Mouse (Mus musculus) mouse embryonic stem cell (cell line): ENCODE results near the gene Rnase10.
"Not testable (repeated sequence)": the region's sequence is repeated elsewhere in the genome, so short reads cannot be mapped to it uniquely, and the experiment has no call there.

Experiments used
- in situ Hi-C, 2 experiments: fragments of 300-500 bp; cut with MboI; formaldehyde crosslinking; loops; 1 replicate in 1 of 2; 3 replicates in 1 of 2; pipeline ENCODE4 v1.14.3; 2019 to 2020; ENCODE audit warnings: low sequenced_read_pairs in 2 of 2, low pct_unique_long_range_greater_than_20kb in 1 of 2, mixed read lengths in 1 of 2; ENCODE audit not compliant: unreplicated experiment in 1 of 2

Rnase10 gene

GRCm38 (mm10) chr14:51007914-51008713 is 563 bp downstream of the Rnase10 start:
- in situ Hi-C loops = no loop called here

DNA sequence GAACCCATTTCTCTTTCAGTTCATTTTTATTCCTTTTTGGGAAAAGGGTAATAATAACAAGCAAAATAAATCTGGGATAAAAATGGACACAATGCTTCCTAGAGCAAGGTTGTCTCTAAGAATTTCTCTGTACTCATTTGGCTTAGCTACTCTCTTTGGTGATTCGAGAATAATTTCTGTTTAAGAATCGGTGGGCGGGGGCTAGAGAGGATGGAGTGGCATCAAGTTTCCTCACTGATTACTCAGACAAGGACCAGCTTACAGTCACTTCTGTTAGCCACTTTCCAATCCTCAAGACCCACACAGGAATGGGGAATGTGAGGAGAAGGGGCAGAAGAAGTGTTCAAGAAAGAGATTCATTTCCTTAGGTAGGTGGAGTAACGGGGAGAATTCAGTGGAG is 1.2 kb downstream of the Rnase10 start:
- in situ Hi-C loops = no loop called here

GRCm38 (mm10) chr14:51009572-51009971 is 2.0 kb downstream of the Rnase10 start:
- in situ Hi-C loops = no loop called here

- in situ Hi-C loops = not testable (repeated sequence)
Observed at GRCm38 (mm10) chr14:51014724-51015123, 7.2 kb downstream of the Rnase10 start.

DNA sequence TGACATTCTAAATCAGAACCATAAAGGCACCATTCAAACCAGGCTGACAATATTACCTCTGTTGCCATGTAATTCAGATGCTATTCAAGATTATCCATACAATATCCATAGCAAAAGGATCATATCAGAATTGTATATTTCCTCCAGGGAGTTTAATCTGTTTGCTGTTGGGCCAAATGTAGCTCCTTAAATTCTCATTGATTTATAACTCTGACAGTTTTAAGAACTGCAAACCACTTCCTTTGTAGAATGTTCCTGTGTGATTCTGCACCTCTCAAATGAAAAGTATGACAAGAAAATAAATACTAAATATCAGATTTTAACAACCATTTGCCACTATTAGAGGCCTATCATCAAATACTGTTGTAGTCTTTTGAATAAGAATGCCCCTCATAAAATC is 8.2 kb downstream of the Rnase10 start:
- in situ Hi-C loops = no loop called here

GRCm38 (mm10) chr14:51017256-51017655 is 9.7 kb downstream of the Rnase10 start:
- in situ Hi-C loops = no loop called here

DNA sequence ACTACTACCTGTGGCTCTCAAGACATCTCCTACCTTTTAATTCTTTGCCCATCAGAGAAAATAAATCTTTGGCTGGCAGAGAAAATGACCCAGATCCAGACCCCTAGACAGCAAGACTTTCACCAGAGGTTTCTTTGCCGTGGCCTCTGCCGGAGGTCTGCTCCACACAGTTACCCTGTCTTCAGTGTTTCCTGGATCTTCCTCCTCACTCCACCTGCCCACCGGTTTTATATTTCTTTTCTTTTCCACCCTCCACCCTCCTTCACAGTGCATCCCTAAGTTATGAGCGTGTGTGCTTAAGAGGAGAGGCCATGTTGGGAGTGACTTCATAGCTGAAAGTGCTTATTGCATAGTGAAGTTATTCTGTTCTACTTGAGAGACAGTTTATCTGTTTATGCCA is 15.9 kb downstream of the Rnase10 start:
- in situ Hi-C loops = no loop called here

DNA sequence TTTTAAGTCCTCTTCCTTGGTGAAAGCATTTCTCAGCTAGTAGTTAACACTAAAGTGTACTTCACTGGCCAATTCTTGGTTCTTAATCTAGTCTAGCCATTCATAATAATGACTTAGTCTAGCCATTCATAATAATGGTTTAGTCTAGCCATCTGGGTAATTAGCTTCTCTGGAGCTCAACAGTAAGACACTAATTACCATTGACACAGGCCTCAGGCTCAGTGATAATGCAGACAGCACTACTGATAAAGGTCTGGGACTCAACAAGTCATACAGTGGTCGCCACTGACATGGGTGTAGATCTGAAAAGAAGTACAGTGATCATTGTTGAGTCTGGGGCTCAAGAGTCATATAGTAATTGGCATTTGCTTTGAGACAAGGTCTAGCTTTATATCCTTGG is 17.3 kb downstream of the Rnase10 start:
- in situ Hi-C loops = loop anchor here in 1 of 2 experiments (5.0 kb wide), 1 partner anchor 37 kb away; no protein-coding TSS in a partner anchor

DNA sequence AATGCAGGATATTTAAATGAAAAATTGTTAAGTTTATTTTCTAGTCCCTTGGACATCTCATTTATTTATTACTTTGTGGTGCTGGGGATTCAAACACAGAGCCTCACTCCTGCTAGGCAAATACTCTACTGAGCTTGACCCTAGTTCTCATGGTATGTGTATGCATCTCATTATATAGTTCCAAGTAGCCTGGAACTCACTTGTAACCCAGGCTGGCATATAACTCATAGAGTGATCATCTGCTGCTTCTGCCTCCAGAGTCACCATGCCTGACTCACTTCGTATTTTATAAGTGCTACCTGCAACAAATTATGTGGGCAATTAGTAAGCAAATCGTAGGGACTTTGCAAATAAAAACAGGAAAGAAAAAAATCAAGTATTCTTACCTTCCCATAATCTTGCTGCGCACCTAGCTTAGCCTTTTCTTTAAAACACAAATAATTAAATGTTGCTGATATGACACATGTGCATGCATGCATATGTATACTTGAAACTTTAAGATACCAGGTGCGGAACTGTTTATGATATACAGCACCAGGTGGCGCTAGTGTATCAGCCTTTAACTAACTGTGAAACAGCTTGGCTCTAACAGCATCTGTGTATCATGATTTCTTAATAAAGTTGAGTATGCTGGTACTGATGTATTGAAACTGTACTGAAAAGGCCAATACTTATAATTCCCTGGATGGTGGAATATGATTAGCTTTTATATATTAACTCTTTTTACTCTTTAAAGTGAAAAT is 19.0 kb downstream of the Rnase10 start:
- in situ Hi-C loops = loop anchor here in 1 of 2 experiments (5.0 kb wide), 1 partner anchor 36 kb away; no protein-coding TSS in a partner anchor

DNA sequence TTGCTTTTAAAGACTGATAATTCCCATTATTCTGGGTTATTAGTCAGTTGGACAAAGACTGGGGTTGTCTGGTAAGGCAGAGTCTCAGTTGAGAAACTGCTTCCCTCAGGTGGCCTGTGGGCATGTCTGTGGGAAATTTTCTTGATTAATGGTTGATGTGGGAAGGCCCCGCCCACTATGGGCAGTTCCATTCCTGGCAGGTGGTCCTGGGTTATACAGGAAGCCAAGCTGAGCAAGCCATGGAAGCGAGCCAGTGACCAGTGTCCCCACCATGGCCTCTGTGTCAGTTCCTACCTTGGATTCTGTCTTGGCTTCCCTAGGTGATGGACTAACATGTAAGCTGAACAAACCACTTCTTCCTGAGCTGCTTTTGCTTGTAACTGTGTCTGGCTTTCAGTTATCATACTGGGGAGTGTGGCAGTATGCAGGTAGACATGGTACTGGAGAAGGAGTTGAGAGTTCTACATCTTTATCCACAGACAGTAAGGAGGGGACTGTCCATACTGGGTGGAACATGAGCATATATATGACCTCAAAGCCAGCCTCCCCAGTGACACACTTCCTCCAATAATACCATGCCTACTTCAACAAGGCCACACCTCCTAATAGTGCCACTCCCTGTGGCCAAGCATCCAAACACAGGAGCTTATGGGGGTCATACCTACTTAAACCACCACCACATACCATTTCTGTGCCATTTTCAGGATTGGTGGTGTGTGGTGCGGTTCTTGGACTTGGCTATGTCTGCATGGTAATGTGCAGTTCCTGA is 20.0 kb downstream of the Rnase10 start:
- in situ Hi-C loops = loop anchor here in 1 of 2 experiments (5.0 kb wide), 1 partner anchor 35 kb away; no protein-coding TSS in a partner anchor

DNA sequence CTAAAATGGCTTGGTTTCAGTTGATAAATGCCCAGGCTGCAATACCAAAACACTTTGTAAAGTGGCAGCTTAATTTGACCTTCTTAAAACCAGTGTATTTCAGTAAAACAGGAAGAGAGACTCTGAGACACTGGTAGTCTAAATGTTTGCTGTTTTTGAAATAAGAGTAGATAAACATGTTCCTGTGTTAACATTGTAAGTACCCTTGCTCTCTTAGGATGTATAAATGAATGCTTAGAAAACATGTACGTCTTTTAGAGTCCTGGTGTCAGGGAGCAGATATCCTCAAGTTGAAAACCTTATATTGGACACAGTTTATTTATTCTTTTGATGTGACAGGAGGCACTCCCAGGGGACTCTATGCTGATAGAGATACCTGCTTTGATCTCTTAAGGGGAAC is 27.7 kb downstream of the Rnase10 start:
- in situ Hi-C loops = no loop called here

- in situ Hi-C loops = no loop called here
Observed at GRCm38 (mm10) chr14:51036214-51036613, 28.7 kb downstream of the Rnase10 start.

DNA sequence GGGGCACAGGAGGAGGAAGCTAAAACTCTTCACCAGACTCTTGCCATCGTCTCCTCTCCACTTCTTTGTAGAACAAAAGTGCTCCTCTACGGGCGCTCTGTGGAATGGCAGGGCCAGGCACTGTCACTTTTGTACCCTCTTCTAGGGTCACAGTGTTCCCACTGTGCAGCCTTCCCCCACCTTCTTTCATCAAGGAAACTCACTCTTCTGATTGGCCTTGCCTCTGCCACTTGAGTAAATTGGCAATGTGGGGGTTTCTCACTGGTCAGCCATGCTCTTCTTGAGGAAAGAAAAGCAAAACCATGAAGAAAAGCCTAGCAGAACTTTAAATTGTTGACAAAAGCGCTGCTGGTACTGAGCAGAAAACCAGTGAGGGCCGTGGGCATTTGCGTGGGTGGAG is 34.2 kb downstream of the Rnase10 start, which contains the start of gene Rnase9:
Gene Rnase9, minus strand, starts transcription at position 101 of the 400 bp plus-strand sequence.
- in situ Hi-C loops = no loop called here

DNA sequence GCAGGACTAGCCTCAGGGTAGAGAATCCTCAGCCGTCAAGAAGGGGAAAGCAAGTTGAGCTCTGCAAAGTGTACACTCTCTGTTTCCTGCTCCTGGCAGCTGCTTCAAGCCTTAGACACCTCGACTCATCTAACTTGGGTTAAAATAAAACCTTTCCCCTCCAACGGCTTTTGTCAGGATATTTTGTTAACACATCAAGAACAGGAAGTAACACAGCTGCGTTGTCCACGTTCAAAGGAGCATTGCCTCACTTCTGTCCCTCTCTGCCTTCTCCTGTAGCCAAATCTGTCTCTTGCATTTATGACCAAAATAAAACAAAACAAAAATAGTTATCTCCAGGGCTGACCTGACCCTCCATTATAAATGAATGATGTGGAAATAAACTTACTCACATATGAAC is 40.3 kb downstream of the Rnase10 start:
- in situ Hi-C loops = no loop called here

- in situ Hi-C loops = loop anchor here in 1 of 2 experiments (25.0 kb wide), 1 partner anchor 1238 kb away; no protein-coding TSS in a partner anchor
Observed at GRCm38 (mm10) chr14:51050063-51050462, 42.5 kb downstream of the Rnase10 start, which contains the start of gene Rnase11. Rnase11 (minus strand) TSS chr14:51050163.

DNA sequence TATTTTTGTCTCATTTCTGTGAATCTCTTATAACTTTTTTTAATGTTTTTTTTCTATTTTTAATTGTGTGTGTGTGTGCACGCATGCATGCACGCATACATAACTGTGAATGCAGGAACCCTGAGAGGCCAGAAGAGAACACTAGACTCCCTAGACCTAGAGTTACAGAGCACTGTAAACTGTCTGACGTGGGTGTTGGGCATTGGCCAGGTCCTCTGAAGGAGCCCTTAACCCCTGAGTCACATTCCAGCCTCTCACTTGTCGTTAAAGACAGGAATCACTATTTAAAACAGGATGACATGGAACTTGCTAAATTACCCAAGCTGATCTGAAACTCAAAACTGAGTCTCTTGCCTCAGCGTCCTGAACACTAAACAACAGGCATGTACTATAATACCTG is 44.4 kb downstream of the Rnase10 start:
- in situ Hi-C loops = loop anchor here in 1 of 2 experiments (25.0 kb wide), 1 partner anchor 1240 kb away; no protein-coding TSS in a partner anchor

- in situ Hi-C loops = loop anchor here in 1 of 2 experiments (25.0 kb wide), 1 partner anchor 1241 kb away; no protein-coding TSS in a partner anchor
Observed at GRCm38 (mm10) chr14:51053176-51053575, 45.6 kb downstream of the Rnase10 start.
